Mouse (Mus musculus) bone marrow, adult 2 months (tissue): ENCODE results near the gene Spata18. TPM values are rescaled to one million over a fixed set of nuclear protein-coding genes. Genes with fewer than 3 reads are reported as not detected.

Experiments
- H3K27ac ChIP-seq: fragments of 200-500 bp; 2 replicates; pipeline ENCODE4 v1.5.1; 2012; ENCODE audit warnings: low read depth, mild to moderate bottlenecking, control low read depth, inconsistent platforms, low read length; ENCODE audit not compliant: control insufficient read depth, poor library complexity, insufficient read depth
- H3K4me1 ChIP-seq: fragments of 200-500 bp; 2 replicates; pipeline ENCODE4 v1.6.1; 2011; ENCODE audit warnings: low read length; ENCODE audit not compliant: control insufficient read depth, insufficient read depth
- H3K4me3 ChIP-seq: fragments of 200-500 bp; replicated peaks from 2 replicates; pipeline ENCODE3; 2011; ENCODE audit warnings: mild to moderate bottlenecking, low read depth, low read length, control low read depth; ENCODE audit not compliant: control insufficient read depth
- CTCF ChIP-seq: fragments of 200-500 bp; IDR thresholded peaks from 2 replicates; pipeline ENCODE4 v1.5.1; 2011; ENCODE audit warnings: low read length, control low read depth; ENCODE audit not compliant: control insufficient read depth, insufficient read depth
- POLR2A ChIP-seq: fragments of 200-500 bp; IDR thresholded peaks from 2 replicates; pipeline ENCODE4 v1.6.1; 2011; ENCODE audit warnings: low read depth, mild to moderate bottlenecking, control low read depth, low read length, borderline replicate concordance; ENCODE audit not compliant: control insufficient read depth
- whole genome bisulfite sequencing: fragments of 180-500 bp; shearing (Covaris S2); methylation state at CpG from one replicate; pipeline ENCODE4 v1.1.7; 2018; 5-methylcytosine and 5-hydroxymethylcytosine counted together
- polyA plus RNA-seq: library from polyadenylated mRNA; stranded (reverse); fragments of >200 nt; gene quantifications from 2 replicates; pipeline ENCODE4 v1.2.4, GENCODE M21; 2011; ENCODE audit warnings: low replicate concordance; ENCODE audit not compliant: missing spikeins, insufficient read depth, insufficient read length

The Spata18 gene
- polyA plus RNA-seq, 1 experiment, result not detected

DNA sequence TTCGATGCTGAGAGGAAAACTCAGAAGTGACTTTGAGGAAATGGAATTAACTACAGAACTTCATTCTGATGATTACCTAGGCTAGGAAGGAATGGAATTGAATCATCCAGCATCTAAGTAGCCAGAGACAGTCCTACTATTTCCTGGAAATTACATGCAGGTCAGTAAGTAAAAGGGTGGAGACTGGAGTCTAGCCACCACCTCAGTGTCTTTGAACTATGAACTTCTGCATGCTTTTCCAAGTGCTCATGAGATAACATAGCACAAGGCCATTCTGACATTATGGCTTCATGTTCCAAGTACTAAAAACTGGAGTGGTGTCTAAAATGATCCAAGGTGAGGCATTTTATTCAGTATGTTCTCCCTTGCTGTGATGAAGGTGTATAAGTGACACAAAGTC, 25.7 kb upstream of the Spata18 start:
- H3K4me3 ChIP-seq, result no peak overlapping the region
- H3K27ac ChIP-seq, result no peak overlapping the region
- TF ChIP-seq CTCF (no peak), POLR2A (no peak)
- no peaks in the 10 kb centered on the region; the same call in 1 of the 2 replicates for H3K4me1 ChIP-seq
- 51% methylated on average over 1 of the region's 1 CpGs for WGBS

GRCm38 (mm10) chr5:73626842-73627241, 24.3 kb upstream of the Spata18 start:
- TF ChIP-seq POLR2A (no peak), CTCF (no peak)
- no peak overlapping the region for H3K27ac ChIP-seq

DNA sequence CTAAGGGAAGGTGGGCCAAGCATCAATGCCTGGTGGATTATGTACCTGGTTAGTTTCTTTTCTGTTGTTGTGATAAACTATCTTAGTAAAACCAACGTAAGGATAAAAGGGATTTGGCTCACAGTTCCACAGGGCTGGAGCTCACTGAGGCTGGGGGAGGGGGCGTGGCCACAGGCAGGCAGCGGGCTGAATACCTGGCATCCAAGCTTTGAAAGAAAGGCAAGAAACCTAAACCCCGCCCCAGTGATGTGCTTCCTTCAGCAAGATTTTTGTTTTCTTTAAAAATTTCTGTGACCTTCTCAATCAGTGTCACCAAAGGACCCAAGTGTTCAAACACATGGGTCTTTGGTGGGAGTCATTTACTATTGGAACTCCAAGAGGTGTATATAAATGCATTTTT, 23.6 kb upstream of the Spata18 start:
- TF ChIP-seq CTCF, result no peak
- no peak for TF ChIP-seq POLR2A
- 84% methylated on average over 4 of the region's 4 CpGs for WGBS
- H3K4me3 ChIP-seq, result no peak overlapping the region
- H3K4me1 ChIP-seq, result no peaks in the 10 kb centered on the region; the same call in 1 of the 2 replicates
- H3K27ac ChIP-seq, result no peak overlapping the region

More at GRCm38 (mm10) chr5:73626842-73627241, 24.3 kb upstream of the Spata18 start:
- H3K4me3 ChIP-seq, result no peak overlapping the region
- no peaks in the 10 kb centered on the region; the same call in 1 of the 2 replicates for H3K4me1 ChIP-seq
- 83% methylated on average over 7 of the region's 7 CpGs for WGBS

- no peak for TF ChIP-seq POLR2A
- no peak for TF ChIP-seq CTCF
- Histone ChIP-seq H3K4me3 (no peak overlapping the region), H3K4me1 (no peaks in the 10 kb centered on the region; the same call in 1 of the 2 replicates), H3K27ac (no peak overlapping the region)
- 88% methylated on average over 15 of the region's 15 CpGs for WGBS
These were observed 23.2 kb upstream of the Spata18 start for GRCm38 (mm10) chr5:73627991-73628390.

- Histone ChIP-seq H3K4me3 (no peak overlapping the region), H3K4me1 (no peaks in the 10 kb centered on the region; the same call in 1 of the 2 replicates), H3K27ac (no peak overlapping the region)
- TF ChIP-seq POLR2A (no peak), CTCF (no peak)
- WGBS, result 4% methylated on average over 5 of the region's 5 CpGs
These were observed 21.0 kb upstream of the Spata18 start for GRCm38 (mm10) chr5:73630141-73630540.

DNA sequence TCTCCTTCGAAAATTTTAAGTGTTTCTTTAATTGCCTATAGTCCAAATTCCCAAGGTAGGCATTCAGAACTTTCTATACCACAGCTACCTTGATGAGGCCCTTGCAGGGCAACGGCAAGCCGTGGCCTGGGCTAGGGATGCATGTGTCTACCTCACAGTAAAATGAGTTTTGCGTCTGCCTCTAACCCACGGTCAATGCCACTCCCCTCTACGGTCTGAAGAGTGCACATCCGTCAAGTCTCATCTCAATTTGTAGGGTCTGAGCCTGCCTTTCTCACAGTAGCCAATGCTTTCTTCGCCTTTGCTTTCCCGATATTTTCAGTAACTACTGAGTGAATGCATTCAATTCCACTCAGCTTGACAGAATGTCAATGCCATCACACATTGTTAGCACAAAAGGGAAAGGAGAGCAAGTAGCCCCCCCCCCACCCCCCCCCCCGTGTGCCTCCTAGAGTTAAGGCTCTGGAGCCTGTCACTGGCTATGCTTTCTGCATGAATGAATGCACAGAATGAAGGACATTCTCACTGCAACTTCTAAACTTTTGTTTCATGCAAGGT, 20.1 kb upstream of the Spata18 start:
- WGBS, result 58% methylated on average over 10 of the region's 10 CpGs
- no peak for TF ChIP-seq CTCF
- TF ChIP-seq POLR2A, result no peak
- Histone ChIP-seq H3K4me1 (no peaks in the 10 kb centered on the region; the same call in 1 of the 2 replicates), H3K4me3 (no peak overlapping the region), H3K27ac (no peak overlapping the region)

DNA sequence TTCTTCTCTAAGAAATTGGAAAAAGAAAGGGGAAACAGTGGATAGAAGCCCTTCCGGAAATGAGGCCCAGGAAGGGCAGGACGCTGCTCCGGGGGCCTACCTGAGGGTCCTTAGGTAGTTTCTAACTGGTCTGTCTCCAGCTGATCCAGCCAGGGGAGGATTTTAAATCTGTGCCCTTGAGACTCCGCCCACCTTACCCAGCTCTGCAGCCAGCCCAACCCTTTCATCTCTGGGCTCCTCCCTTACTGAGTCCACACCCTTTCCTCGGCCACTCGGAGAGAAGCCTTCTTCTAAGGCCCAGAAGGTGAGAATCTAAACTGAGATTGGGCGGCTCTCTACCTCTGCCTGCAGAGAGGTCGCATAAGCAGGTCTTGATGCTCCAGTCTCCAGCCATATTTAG, 18.9 kb upstream of the Spata18 start, which contains the start of gene Lrrc66:
Gene Lrrc66, minus strand, starts transcription at position 236 of the 400 bp plus-strand sequence.
- TF ChIP-seq POLR2A (no peak), CTCF (no peak)
- 71% methylated on average over 8 of the region's 8 CpGs for WGBS
- Histone ChIP-seq H3K4me1 (no peaks in the 10 kb centered on the region; the same call in 1 of the 2 replicates), H3K4me3 (no peak within 1 kb of the TSS), H3K27ac (no peak within 1 kb of the TSS)

- no peak overlapping the region for H3K4me3 ChIP-seq
- H3K27ac ChIP-seq, result no peak overlapping the region
- TF ChIP-seq POLR2A (no peak), CTCF (peak; percentile 72)
- WGBS, result 51% methylated on average over 8 of the region's 8 CpGs
- no peaks in the 10 kb centered on the region; the same call in 1 of the 2 replicates for H3K4me1 ChIP-seq
These were observed 18.0 kb upstream of the Spata18 start for GRCm38 (mm10) chr5:73633141-73633540.

GRCm38 (mm10) chr5:73637337-73638107, 13.7 kb upstream of the Spata18 start:
- Histone ChIP-seq H3K4me3 (peak overlapping the region; percentile 11), H3K27ac (no peak overlapping the region), H3K4me1 (no peaks in the 10 kb centered on the region; the same call in 1 of the 2 replicates)
- TF ChIP-seq POLR2A (no peak), CTCF (no peak)
- 55% methylated on average over 8 of the region's 8 CpGs for WGBS
